Mouse (Mus musculus): Measurements from ENCODE around the gene Nsf.

DNA sequence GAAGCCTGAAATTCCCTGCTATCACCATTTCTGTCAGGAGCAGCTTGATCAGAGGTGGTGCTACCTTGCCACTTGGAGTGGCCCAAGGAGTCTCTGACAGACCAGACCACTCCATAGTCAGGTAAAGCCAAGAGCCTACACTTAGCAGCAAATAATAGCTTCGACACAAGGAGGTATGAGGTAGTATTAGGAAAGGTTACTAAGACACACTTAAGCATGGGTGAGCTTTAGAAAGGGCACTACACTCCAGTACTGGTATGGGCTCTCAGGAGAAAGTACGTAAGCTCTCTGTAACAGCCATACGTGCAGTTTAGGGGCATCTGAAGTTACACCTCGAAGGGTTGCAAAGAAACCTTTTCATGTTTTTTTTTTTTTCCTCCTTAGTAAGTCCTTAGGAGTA lies 11.1 kb downstream of the Nsf start:
- TF ChIP-seq POLR2A (IDR thresholded peaks at IDR 0.05; ENCODE audit: extremely low read depth, insufficient read depth, low read length) (no peak), CTCF (IDR thresholded peaks at IDR 0.05; ENCODE audit: low read depth, low read length) (no peak)
